Mouse (Mus musculus) MN1 (cell line): ENCODE results near the gene Exoc6b.

Source experiments
- DNase-seq: peaks from one replicate; pipeline ENCODE4 v3.0.0-alpha.2; 2016; ENCODE audit warnings: low spot score

Gene Exoc6b

GRCm38 (mm10) chr6:84882663-84883517 lies 186.4 kb downstream of the Exoc6b start:
- no peak for DNase-seq

- no peak for DNase-seq
Observed at GRCm38 (mm10) chr6:84875869-84876268, 193.4 kb downstream of the Exoc6b start.

- no peak for DNase-seq
Observed at GRCm38 (mm10) chr6:84867114-84867513, 202.2 kb downstream of the Exoc6b start.

GRCm38 (mm10) chr6:84864625-84865024 lies 204.7 kb downstream of the Exoc6b start:
- DNase-seq: no peak

GRCm38 (mm10) chr6:84863816-84864375 lies 205.4 kb downstream of the Exoc6b start:
- DNase-seq: no peak

- no peak for DNase-seq
Observed at GRCm38 (mm10) chr6:84845665-84846064, 223.6 kb downstream of the Exoc6b start.

- no peak for DNase-seq
Observed at GRCm38 (mm10) chr6:84841138-84841537, 228.2 kb downstream of the Exoc6b start.

GRCm38 (mm10) chr6:84807546-84807945 lies 261.8 kb downstream of the Exoc6b start:
- DNase-seq: no peak

- no peak for DNase-seq
Observed at GRCm38 (mm10) chr6:84806132-84806730, 263.1 kb downstream of the Exoc6b start.

GRCm38 (mm10) chr6:84798736-84799135 lies 270.6 kb downstream of the Exoc6b start:
- no peak for DNase-seq

GRCm38 (mm10) chr6:84783994-84784393 lies 285.3 kb downstream of the Exoc6b start:
- no peak for DNase-seq

- no peak for DNase-seq
Observed at GRCm38 (mm10) chr6:84779987-84780386, 289.3 kb downstream of the Exoc6b start.

- no peak for DNase-seq
Observed at GRCm38 (mm10) chr6:84778970-84779369, 290.3 kb downstream of the Exoc6b start.

- peak; percentile 57 for DNase-seq
Observed at GRCm38 (mm10) chr6:84775908-84776307, 293.4 kb downstream of the Exoc6b start.

- DNase-seq: no peak
Observed at GRCm38 (mm10) chr6:84755266-84755665, 314.0 kb downstream of the Exoc6b start.

GRCm38 (mm10) chr6:84752806-84753420 lies 316.4 kb downstream of the Exoc6b start:
- no peak for DNase-seq

GRCm38 (mm10) chr6:84751409-84751808 lies 317.9 kb downstream of the Exoc6b start:
- no peak for DNase-seq

GRCm38 (mm10) chr6:84746847-84747395 lies 322.4 kb downstream of the Exoc6b start:
- no peak for DNase-seq

- DNase-seq: no peak
Observed at GRCm38 (mm10) chr6:84746193-84746846, 323.0 kb downstream of the Exoc6b start.

- no peak for DNase-seq
Observed at GRCm38 (mm10) chr6:84745570-84745969, 323.7 kb downstream of the Exoc6b start.

- DNase-seq: no peak
Observed at GRCm38 (mm10) chr6:84742227-84742626, 327.1 kb downstream of the Exoc6b start.

- DNase-seq: peak; percentile 14
Observed at GRCm38 (mm10) chr6:84736942-84737341, 332.4 kb downstream of the Exoc6b start.
